26 mouse cellular contexts compared by ENCODE assay signal in genomic region chr2:143560384-143560783, GRCm38 (mm10). TPM values are rescaled to one million over a fixed set of nuclear protein-coding genes. Genes with fewer than 3 reads are reported as not detected.
A peak's percentile ranks its signal among the peaks of the same experiment; 100 is the strongest.
DNase-seq lines count a peak whose midpoint lies in the region; ATAC-seq and TF ChIP-seq lines count a peak whose summit lies in the region.
"Had no signal": no experiment of that assay in that cellular context is flagged by ENCODE, and none has a peak within 500 bp of the region (broad histone marks: within the 10 kb centered on the region; RNA-seq: fewer than 3 reads in every experiment).

No protein-coding gene starts in this region.

- no peak for TF ChIP-seq CTCF in forebrain, postnatal 0 days (IDR thresholded peaks at IDR 0.05; ENCODE audit: low read depth)
- TF ChIP-seq CTCF in layer of hippocampus, adult 2 months (conservative IDR thresholded peaks at IDR 0.05) = no peak

- no peak for DNase-seq in cerebellum, postnatal 14 days
- no peak for DNase-seq in forebrain, postnatal 0 days
- DNase-seq in forebrain, embryonic 11.5 days (ENCODE audit: low spot score) = no peak
- no peak for DNase-seq in layer of hippocampus, adult 2 months (ENCODE audit: low spot score in 2 of 2)
- no peak for DNase-seq in layer of hippocampus, adult 11-12 months (ENCODE audit: low spot score)
- DNase-seq in neural tube, embryonic 10.5 days (ENCODE audit: extremely low spot score, low spot score) = no peak
- DNase-seq: adrenal gland, adult 8-10 months; adrenal gland, postnatal 14 days; adrenal gland, postnatal 36 days; B cell, adult 2 months; cerebellum, adult 11 months; cerebellum, adult 2 months; cerebellum, adult 9-11 months; cerebellum, postnatal 25 days had no signal

- no peaks in the 10 kb centered on the region for H3K4me1 ChIP-seq in forebrain, postnatal 0 days (ENCODE audit: insufficient read depth)
- H3K4me1 ChIP-seq in forebrain, embryonic 11.5 days (replicated peaks; ENCODE audit: control insufficient read depth, insufficient read depth, low read length) = no peaks in the 10 kb centered on the region
- no peaks in the 10 kb centered on the region for H3K4me1 ChIP-seq in neural tube, embryonic 14.5 days (ENCODE audit: control insufficient read depth, insufficient read depth, low read length)
- H3K4me1 ChIP-seq: embryonic facial prominence, embryonic 10.5 days; embryonic facial prominence, embryonic 12.5 days; forebrain, embryonic 12.5 days had no signal

- 52% methylated on average over 4 of the region's 4 CpGs for WGBS in forebrain, postnatal 0 days
- 83% methylated on average over 4 of the region's 4 CpGs for WGBS in forebrain, embryonic 11.5 days
- WGBS in neural tube, embryonic 14.5 days = 55% methylated on average over 4 of the region's 4 CpGs

- H3K36me3 ChIP-seq in forebrain, postnatal 0 days (ENCODE audit: insufficient read depth) = no peaks in the 10 kb centered on the region
- no peaks in the 10 kb centered on the region for H3K36me3 ChIP-seq in forebrain, embryonic 11.5 days (ENCODE audit: control insufficient read depth, insufficient read depth, low read length)
- no peaks in the 10 kb centered on the region for H3K36me3 ChIP-seq in neural tube, embryonic 14.5 days (ENCODE audit: control insufficient read depth, insufficient read depth, low read length)
- H3K36me3 ChIP-seq: embryonic facial prominence, embryonic 10.5 days; embryonic facial prominence, embryonic 12.5 days; forebrain, embryonic 12.5 days; G1E had no signal

- peak; percentile 67; the same call in 1 of the 2 replicates for ATAC-seq in cerebellum, adult (ENCODE audit: insufficient number of reproducible peaks, low FRiP score, low TSS enrichment)
- ATAC-seq in forebrain, postnatal 0 days = peak; percentile 45; the same call in 1 of the 2 replicates
- ATAC-seq in forebrain, embryonic 11.5 days (replicated peaks; ENCODE audit: low FRiP score) = no peak
- ATAC-seq in neural tube, embryonic 14.5 days (ENCODE audit: low read depth) = peak; percentile 41; the same call in 1 of the 2 replicates
- ATAC-seq: activated CD4-positive, CD25-positive, alpha-beta regulatory T cell, adult 4 months; CD4-positive, CD25-positive, alpha-beta regulatory T cell, adult 4 months; forebrain, embryonic 14.5 days; forebrain, embryonic 16.5 days; Patski had no signal

- no peak overlapping the region for H3K27ac ChIP-seq in forebrain, postnatal 0 days (ENCODE audit: low read depth, low read length)
- H3K27ac ChIP-seq in forebrain, embryonic 11.5 days (ENCODE audit: low read depth, low read length) = no peak overlapping the region
- H3K27ac ChIP-seq in layer of hippocampus, adult 2 months = peak overlapping the region; percentile 70
- no peak overlapping the region for H3K27ac ChIP-seq in neural tube, embryonic 14.5 days (ENCODE audit: low read depth, low read length)
- H3K27ac ChIP-seq: embryonic facial prominence, embryonic 10.5 days; embryonic facial prominence, embryonic 12.5 days; forebrain, embryonic 12.5 days had no signal

- H3K9ac ChIP-seq in forebrain, postnatal 0 days = no peak overlapping the region
- no peak overlapping the region for H3K9ac ChIP-seq in forebrain, embryonic 11.5 days (ENCODE audit: low read length)
- no peak overlapping the region for H3K9ac ChIP-seq in neural tube, embryonic 14.5 days (replicated peaks; ENCODE audit: low read depth, low read length)
- H3K9ac ChIP-seq: embryonic facial prominence, embryonic 12.5 days; forebrain, embryonic 12.5 days had no signal

- no peak overlapping the region for H3K4me2 ChIP-seq in forebrain, postnatal 0 days (ENCODE audit: low read depth)
- no peak overlapping the region for H3K4me2 ChIP-seq in forebrain, embryonic 11.5 days (ENCODE audit: low read depth, low read length, severe bottlenecking)
- H3K4me2 ChIP-seq in neural tube, embryonic 14.5 days (ENCODE audit: low read depth, low read length) = no peak overlapping the region
- H3K4me2 ChIP-seq: embryonic facial prominence, embryonic 12.5 days; forebrain, embryonic 12.5 days had no signal

- no peak overlapping the region for H3K4me3 ChIP-seq in forebrain, postnatal 0 days (ENCODE audit: low read depth, low read length)
- no peak overlapping the region for H3K4me3 ChIP-seq in forebrain, embryonic 11.5 days (ENCODE audit: low read depth, low read length)
- no peak overlapping the region for H3K4me3 ChIP-seq in layer of hippocampus, adult 2 months
- no peak overlapping the region for H3K4me3 ChIP-seq in neural tube, embryonic 14.5 days (ENCODE audit: low read depth, low read length)
- H3K4me3 ChIP-seq: embryonic facial prominence, embryonic 10.5 days; embryonic facial prominence, embryonic 12.5 days; forebrain, embryonic 12.5 days had no signal

- no peaks in the 10 kb centered on the region for H3K27me3 ChIP-seq in forebrain, postnatal 0 days (ENCODE audit: insufficient read depth, low read length)
- no peaks in the 10 kb centered on the region for H3K27me3 ChIP-seq in forebrain, embryonic 11.5 days (ENCODE audit: control insufficient read depth, insufficient read depth, low read length)
- no peaks in the 10 kb centered on the region for H3K27me3 ChIP-seq in neural tube, embryonic 14.5 days (ENCODE audit: control insufficient read depth, insufficient read depth, low read length)
- H3K27me3 ChIP-seq: embryonic facial prominence, embryonic 12.5 days; forebrain, embryonic 12.5 days; Patski had no signal

- no peaks in the 10 kb centered on the region for H3K9me3 ChIP-seq in forebrain, postnatal 0 days (ENCODE audit: low read length)
- no peaks in the 10 kb centered on the region for H3K9me3 ChIP-seq in forebrain, embryonic 11.5 days (ENCODE audit: control insufficient read depth, low read length)
- H3K9me3 ChIP-seq in neural tube, embryonic 14.5 days (ENCODE audit: control insufficient read depth, low read length) = no peaks in the 10 kb centered on the region
- H3K9me3 ChIP-seq: embryonic facial prominence, embryonic 10.5 days; embryonic facial prominence, embryonic 12.5 days; forebrain, embryonic 12.5 days had no signal

RNA-seq across cellular contexts. Expression of gene Pcsk2, which starts 14.4 kb away (rescaled TPM):
- 41.3 and 55.1 TPM in 2 replicates for total RNA-seq in forebrain, postnatal 0 days (2014; rRNA removed)
- 21.8 and 25.7 TPM in 2 replicates for polyA plus RNA-seq in forebrain, postnatal 0 days (2015; fragmentation: Nextera tagmentation; extraction: Ambion mirVana)
- polyA plus RNA-seq in forebrain, embryonic 11.5 days (2014; fragmentation: Nextera tagmentation; extraction: Ambion mirVana) = 2.0 and 2.2 TPM in 2 replicates
- 100 to 1,000 TPM; 168 to 172 TPM for total RNA-seq in layer of hippocampus, adult 2 months (2021)
- 36.8 and 37.4 TPM in 2 replicates for polyA plus RNA-seq in neural tube, embryonic 14.5 days (2014; fragmentation: Nextera tagmentation; extraction: Ambion mirVana)
- total RNA-seq: CH12.LX had no signal
- polyA plus RNA-seq: activated CD4-positive, CD25-positive, alpha-beta regulatory T cell, adult 4 months; G1E; Patski had no signal
